Comparison of ENCODE assay signal across 10 mouse cellular contexts in genomic region chr7:28269355-28269754, GRCm38 (mm10). TPM values are rescaled to one million over a fixed set of nuclear protein-coding genes. Genes with fewer than 3 reads are reported as not detected.
A peak's percentile ranks its signal among the peaks of the same experiment; 100 is the strongest.
DNase-seq lines count a peak whose midpoint lies in the region; ATAC-seq and TF ChIP-seq lines count a peak whose summit lies in the region.
"Had no signal": no experiment of that assay in that cellular context is flagged by ENCODE, and none has a peak within 500 bp of the region (broad histone marks: within the 10 kb centered on the region; RNA-seq: fewer than 3 reads in every experiment).

No protein-coding gene starts in this region.

- no peaks in the 10 kb centered on the region for H3K36me3 ChIP-seq in lung, postnatal 0 days (ENCODE audit: insufficient read depth, low read length)
- H3K36me3 ChIP-seq in intestine, embryonic 15.5 days: peaks cover 4% of the 10 kb centered on the region; the same call in 1 of the 2 replicates
- peaks cover 7% of the 10 kb centered on the region; the same call in 1 of the 2 replicates for H3K36me3 ChIP-seq in stomach, embryonic 15.5 days
- H3K36me3 ChIP-seq in kidney, embryonic 16.5 days (ENCODE audit: insufficient read depth, low read length): peaks cover 24% of the 10 kb centered on the region

- H3K27ac ChIP-seq in lung, postnatal 0 days (ENCODE audit: low read length): no peak overlapping the region
- H3K27ac ChIP-seq in intestine, embryonic 15.5 days: no peak overlapping the region
- no peak overlapping the region for H3K27ac ChIP-seq in stomach, embryonic 15.5 days
- no peak overlapping the region for H3K27ac ChIP-seq in kidney, embryonic 16.5 days (ENCODE audit: low read length)

- no peak for TF ChIP-seq EP300 in lung, postnatal 0 days (IDR thresholded peaks at IDR 0.05)

- DNase-seq in adrenal gland, postnatal 14 days: peak; percentile 21
- no peak for DNase-seq in adrenal gland, adult (ENCODE audit: inconsistent age in 2 of 2, low spot score in 1 of 2)
- DNase-seq in lung, postnatal 0 days (ENCODE audit: low spot score): no peak
- no peak for DNase-seq in lung, postnatal 4 days
- DNase-seq in gastrocnemius, adult 8-10 months (ENCODE audit: low spot score in 2 of 2): no peak
- DNase-seq: adrenal gland, adult 2 months; lung, postnatal 14 days had no signal

- no peaks in the 10 kb centered on the region for H3K9me3 ChIP-seq in lung, postnatal 0 days (ENCODE audit: low read length)
- H3K9me3 ChIP-seq in intestine, embryonic 15.5 days: no peaks in the 10 kb centered on the region
- H3K9me3 ChIP-seq in stomach, embryonic 15.5 days: no peaks in the 10 kb centered on the region
- peaks cover 4% of the 10 kb centered on the region; the same call in 1 of the 2 replicates for H3K9me3 ChIP-seq in kidney, embryonic 16.5 days (ENCODE audit: low read length)

- H3K4me2 ChIP-seq in lung, postnatal 0 days (replicated peaks; ENCODE audit: low read depth, low read length): no peak overlapping the region
- H3K4me2 ChIP-seq in intestine, embryonic 15.5 days (replicated peaks): 0 out of 2 replicates have a peak overlapping the region, but pooled peaks have one; percentile 83
- H3K4me2 ChIP-seq in stomach, embryonic 15.5 days: 0 out of 2 replicates have a peak overlapping the region, but pooled peaks have one; percentile 67
- H3K4me2 ChIP-seq in kidney, embryonic 16.5 days (replicated peaks; ENCODE audit: low read depth, low read length): no peak overlapping the region

- H3K4me3 ChIP-seq in lung, postnatal 0 days (ENCODE audit: low read depth, low read length): no peak overlapping the region
- H3K4me3 ChIP-seq in intestine, embryonic 15.5 days (replicated peaks): no peak overlapping the region
- no peak overlapping the region for H3K4me3 ChIP-seq in stomach, embryonic 15.5 days (replicated peaks)
- no peak overlapping the region for H3K4me3 ChIP-seq in kidney, embryonic 16.5 days (ENCODE audit: low read length)

- WGBS in lung, postnatal 0 days: 93% methylated on average over 12 of the region's 12 CpGs
- 95% methylated on average over 12 of the region's 12 CpGs for WGBS in intestine, embryonic 15.5 days
- WGBS in stomach, embryonic 15.5 days: 92% methylated on average over 12 of the region's 12 CpGs
- 91% methylated on average over 12 of the region's 12 CpGs for WGBS in kidney, embryonic 16.5 days

- peak; percentile 46 for TF ChIP-seq CTCF in lung, postnatal 0 days (IDR thresholded peaks at IDR 0.05)

- H3K9ac ChIP-seq in lung, postnatal 0 days (replicated peaks; ENCODE audit: low read depth): no peak overlapping the region
- H3K9ac ChIP-seq in intestine, embryonic 15.5 days: no peak overlapping the region
- H3K9ac ChIP-seq in stomach, embryonic 15.5 days: no peak overlapping the region
- no peak overlapping the region for H3K9ac ChIP-seq in kidney, embryonic 16.5 days (replicated peaks; ENCODE audit: low read length)

- H3K4me1 ChIP-seq in lung, postnatal 0 days (ENCODE audit: insufficient read depth, low read depth, low read length): no peaks in the 10 kb centered on the region
- H3K4me1 ChIP-seq in intestine, embryonic 15.5 days (replicated peaks): no peaks in the 10 kb centered on the region
- 0 out of 2 replicates have a peak, but pooled peaks cover 4% of the 10 kb centered on the region for H3K4me1 ChIP-seq in stomach, embryonic 15.5 days
- peaks cover 9% of the 10 kb centered on the region; the same call in 1 of the 2 replicates for H3K4me1 ChIP-seq in kidney, embryonic 16.5 days (ENCODE audit: insufficient read depth, low read length)

- ATAC-seq in lung, postnatal 0 days: no peak
- no peak for ATAC-seq in intestine, embryonic 15.5 days
- ATAC-seq in stomach, embryonic 15.5 days (ENCODE audit: insufficient read depth, low FRiP score, low read depth): no peak
- no peak for ATAC-seq in kidney, embryonic 16.5 days (ENCODE audit: low FRiP score, low TSS enrichment)

- no peaks in the 10 kb centered on the region for H3K27me3 ChIP-seq in lung, postnatal 0 days (replicated peaks; ENCODE audit: insufficient read depth, low read length)
- no peaks in the 10 kb centered on the region for H3K27me3 ChIP-seq in intestine, embryonic 15.5 days (replicated peaks)
- H3K27me3 ChIP-seq in stomach, embryonic 15.5 days (replicated peaks): no peaks in the 10 kb centered on the region
- no peaks in the 10 kb centered on the region for H3K27me3 ChIP-seq in kidney, embryonic 16.5 days (ENCODE audit: insufficient read depth, low read length)

RNA-seq across cellular contexts. Expression of gene Eid2, which starts 1.7 kb away (rescaled TPM):
- 27.4 and 29.8 TPM in 2 replicates for total RNA-seq in adrenal gland, postnatal 14 days (2021)
- 3.0 and 4.3 TPM in 2 replicates for polyA plus RNA-seq in lung, postnatal 0 days (2015; fragmentation: Nextera tagmentation; extraction: Ambion mirVana)
- 4.5 and 7.2 TPM in 2 replicates for polyA plus RNA-seq in intestine, embryonic 15.5 days (2015; fragmentation: Nextera tagmentation; extraction: Ambion mirVana)
- 8.2 and 8.6 TPM in 2 replicates for polyA plus RNA-seq in stomach, embryonic 15.5 days (2015; fragmentation: Nextera tagmentation; extraction: Ambion mirVana)
- polyA plus RNA-seq in kidney, embryonic 16.5 days (2015; fragmentation: Nextera tagmentation; extraction: Ambion mirVana): 0.85 and 1.2 TPM in 2 replicates
- total RNA-seq in gastrocnemius, adult 8-10 months (2022): 1 to 10 TPM; 5.6 to 5.9 (median 5.8) TPM

RNA-seq across cellular contexts. Expression of gene Eid2b, which starts 8.2 kb away (rescaled TPM):
- total RNA-seq in adrenal gland, postnatal 14 days (2021): 14.2 and 14.3 TPM in 2 replicates
- polyA plus RNA-seq in lung, postnatal 0 days (2015; fragmentation: Nextera tagmentation; extraction: Ambion mirVana): 12.1 and 12.9 TPM in 2 replicates
- 8.1 and 9.4 TPM in 2 replicates for polyA plus RNA-seq in intestine, embryonic 15.5 days (2015; fragmentation: Nextera tagmentation; extraction: Ambion mirVana)
- polyA plus RNA-seq in stomach, embryonic 15.5 days (2015; fragmentation: Nextera tagmentation; extraction: Ambion mirVana): 11.5 and 12.0 TPM in 2 replicates
- polyA plus RNA-seq in kidney, embryonic 16.5 days (2015; fragmentation: Nextera tagmentation; extraction: Ambion mirVana): 9.2 and 9.9 TPM in 2 replicates
- 1 to 10 TPM; 5.1 to 7.2 (median 6.3) TPM for total RNA-seq in gastrocnemius, adult 8-10 months (2022)

RNA-seq across cellular contexts. Expression of gene Selenov, which starts 21.6 kb away (rescaled TPM):
- total RNA-seq in adrenal gland, postnatal 14 days (2021): not detected in 2 replicates
- polyA plus RNA-seq in lung, postnatal 0 days (2015; fragmentation: Nextera tagmentation; extraction: Ambion mirVana): 0.10 and 0.18 TPM in 2 replicates
- 0.18 TPM in 1 of 2 replicates, not detected in the other for polyA plus RNA-seq in intestine, embryonic 15.5 days (2015; fragmentation: Nextera tagmentation; extraction: Ambion mirVana)
- polyA plus RNA-seq in stomach, embryonic 15.5 days (2015; fragmentation: Nextera tagmentation; extraction: Ambion mirVana): 0.30 and 0.59 TPM in 2 replicates
- 0.41 and 0.74 TPM in 2 replicates for polyA plus RNA-seq in kidney, embryonic 16.5 days (2015; fragmentation: Nextera tagmentation; extraction: Ambion mirVana)
- total RNA-seq in gastrocnemius, adult 8-10 months (2022): not detected
- total RNA-seq: adrenal gland, adult 2 months had no signal
- polyA plus RNA-seq: adrenal gland, adult 2 months had no signal

RNA-seq across cellular contexts. Expression of gene Dll3, which starts 32.7 kb away (rescaled TPM):
- total RNA-seq in adrenal gland, postnatal 14 days (2021): 0.41 and 0.56 TPM in 2 replicates
- 0.10 and 0.24 TPM in 2 replicates for polyA plus RNA-seq in lung, postnatal 0 days (2015; fragmentation: Nextera tagmentation; extraction: Ambion mirVana)
- polyA plus RNA-seq in intestine, embryonic 15.5 days (2015; fragmentation: Nextera tagmentation; extraction: Ambion mirVana): 5.7 and 6.0 TPM in 2 replicates
- 3.8 and 3.9 TPM in 2 replicates for polyA plus RNA-seq in stomach, embryonic 15.5 days (2015; fragmentation: Nextera tagmentation; extraction: Ambion mirVana)
- polyA plus RNA-seq in kidney, embryonic 16.5 days (2015; fragmentation: Nextera tagmentation; extraction: Ambion mirVana): 0.50 and 0.68 TPM in 2 replicates
- not detected for total RNA-seq in gastrocnemius, adult 8-10 months (2022)

RNA-seq across cellular contexts. Expression of gene Timm50, which starts 42.5 kb away (rescaled TPM):
- total RNA-seq in adrenal gland, postnatal 14 days (2021): 94.7 and 100 TPM in 2 replicates
- 51.8 and 54.8 TPM in 2 replicates for polyA plus RNA-seq in lung, postnatal 0 days (2015; fragmentation: Nextera tagmentation; extraction: Ambion mirVana)
- 165 and 169 TPM in 2 replicates for polyA plus RNA-seq in intestine, embryonic 15.5 days (2015; fragmentation: Nextera tagmentation; extraction: Ambion mirVana)
- 137 and 138 TPM in 2 replicates for polyA plus RNA-seq in stomach, embryonic 15.5 days (2015; fragmentation: Nextera tagmentation; extraction: Ambion mirVana)
- 162 and 169 TPM in 2 replicates for polyA plus RNA-seq in kidney, embryonic 16.5 days (2015; fragmentation: Nextera tagmentation; extraction: Ambion mirVana)
- total RNA-seq in gastrocnemius, adult 8-10 months (2022): 10 to 100 TPM; 39.4 to 49.9 (median 45.0) TPM

Comparison
In these comparisons a context has a peak if more than half of its experiments do, and no peak if none do; other contexts are left out.
1. H3K4me2 ChIP-seq: peak in intestine, embryonic 15.5 days (single experiment) and stomach, embryonic 15.5 days (single experiment); none in lung, postnatal 0 days (single experiment) and kidney, embryonic 16.5 days (single experiment).